Mouse (Mus musculus) splenic B cell, adult 2 months (primary cell): ENCODE data around the gene Peli1.
"Not testable (repeated sequence)": the region's sequence is repeated elsewhere in the genome, so short reads cannot be mapped to it uniquely, and the experiment has no call there.

Experiments
- DNase-seq: peaks from one replicate; pipeline ENCODE4 v3.0.0-alpha.2; 2011; ENCODE audit warnings: low read depth, low spot score
- H3K27me3 ChIP-seq: 2 replicates; pipeline ENCODE4 v1.6.1; 2012; ENCODE audit warnings: mild to moderate bottlenecking, low read length, moderate library complexity, mixed read lengths; ENCODE audit not compliant: control insufficient read depth, poor library complexity, insufficient read depth, severe bottlenecking
- H3K36me3 ChIP-seq: 2 replicates; pipeline ENCODE4 v1.6.1; 2012; ENCODE audit warnings: mild to moderate bottlenecking, low read length, moderate library complexity, mixed read lengths; ENCODE audit not compliant: control insufficient read depth, poor library complexity, insufficient read depth, severe bottlenecking

Peli1 gene

DNA sequence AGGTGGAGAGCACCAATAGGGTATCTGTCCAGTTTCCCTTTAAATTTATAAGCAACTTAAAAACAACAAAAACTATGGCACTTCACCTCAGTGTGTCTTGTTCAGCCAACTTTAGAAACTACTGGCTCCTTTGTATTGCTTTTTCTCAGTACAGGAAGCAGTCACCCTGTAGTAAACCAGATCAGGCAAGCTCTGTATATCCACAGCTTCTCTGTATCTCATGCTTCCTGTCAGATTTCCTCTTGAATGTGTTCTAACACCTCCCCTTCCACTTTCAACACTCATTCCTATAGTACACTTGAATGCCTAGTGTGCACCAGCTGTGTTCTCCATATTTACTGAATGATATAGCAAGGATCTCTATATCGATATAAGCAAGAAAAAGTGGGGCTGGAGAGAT, 60.6 kb downstream of the Peli1 start:
- no peaks in the 10 kb centered on the region for H3K27me3 ChIP-seq
- DNase-seq, result no peak

DNA sequence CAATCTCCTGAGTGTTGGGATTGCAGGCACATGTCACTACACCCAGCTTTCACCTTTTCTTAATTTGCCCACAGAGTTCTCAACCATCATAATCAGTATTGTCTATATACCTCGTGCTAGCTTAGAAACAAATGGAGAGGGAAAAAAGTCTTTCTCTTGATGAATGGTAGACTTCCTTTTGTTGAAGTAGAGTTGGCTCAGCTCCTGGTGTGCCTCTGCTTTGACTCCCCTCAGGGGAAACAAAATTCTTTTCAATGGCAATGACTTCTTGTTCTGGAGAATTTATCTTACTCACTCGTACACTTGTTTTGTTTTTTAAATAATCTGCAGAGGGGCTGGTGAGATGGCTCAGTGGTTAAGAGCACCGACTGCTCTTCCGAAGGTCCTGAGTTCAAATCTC, 62.0 kb downstream of the Peli1 start:
- Histone ChIP-seq H3K36me3 (peaks cover 7% of the 10 kb centered on the region), H3K27me3 (no peaks in the 10 kb centered on the region)
- DNase-seq, result no peak

More for the DNA sequence above, 60.6 kb downstream of the Peli1 start:
- peaks cover 12% of the 10 kb centered on the region for H3K36me3 ChIP-seq

DNA sequence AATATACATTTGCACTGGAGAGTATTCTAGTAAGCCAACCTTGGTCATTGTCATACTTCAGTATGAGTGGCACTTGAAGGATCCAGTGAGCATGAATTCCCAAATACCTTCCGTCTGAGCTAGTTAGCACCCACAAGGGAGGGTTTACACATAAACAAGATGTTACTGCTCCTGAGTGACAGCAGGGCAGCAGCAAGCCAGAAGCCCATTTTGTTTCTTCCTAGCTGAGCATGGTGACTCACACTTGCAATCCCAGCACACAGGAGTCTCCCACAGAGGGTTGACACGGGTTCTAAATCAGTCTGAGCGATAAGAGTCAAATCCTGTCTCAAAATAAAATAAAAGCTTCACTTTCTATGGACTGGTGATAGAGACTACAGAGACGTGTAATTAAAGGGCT, 66.5 kb downstream of the Peli1 start:
- H3K36me3 ChIP-seq, result no peaks in the 10 kb centered on the region

DNA sequence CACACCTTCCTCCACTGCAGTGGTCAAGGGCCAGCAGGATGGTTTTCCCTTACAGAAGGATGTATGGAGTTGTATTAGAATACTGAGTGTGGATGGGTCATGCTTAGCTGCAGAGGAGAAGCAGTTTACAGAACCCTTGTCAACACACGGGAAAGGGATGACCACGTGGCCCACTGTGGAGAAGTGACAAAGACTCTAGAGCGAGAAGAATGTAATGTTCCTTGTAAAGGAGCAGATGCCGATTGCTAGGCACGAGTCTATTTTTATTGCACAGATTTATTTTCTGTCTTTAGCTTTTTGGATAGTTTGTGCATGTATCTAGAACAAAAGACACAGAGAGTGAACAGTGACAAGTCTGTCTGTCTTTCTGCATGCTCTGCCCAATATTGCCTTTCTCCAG, 71.0 kb downstream of the Peli1 start:
- H3K27me3 ChIP-seq, result no peaks in the 10 kb centered on the region
- no peak for DNase-seq
- H3K36me3 ChIP-seq, result no peaks in the 10 kb centered on the region

More for the DNA sequence above, 66.5 kb downstream of the Peli1 start:
- no peaks in the 10 kb centered on the region for H3K27me3 ChIP-seq
- DNase-seq, result no peak

DNA sequence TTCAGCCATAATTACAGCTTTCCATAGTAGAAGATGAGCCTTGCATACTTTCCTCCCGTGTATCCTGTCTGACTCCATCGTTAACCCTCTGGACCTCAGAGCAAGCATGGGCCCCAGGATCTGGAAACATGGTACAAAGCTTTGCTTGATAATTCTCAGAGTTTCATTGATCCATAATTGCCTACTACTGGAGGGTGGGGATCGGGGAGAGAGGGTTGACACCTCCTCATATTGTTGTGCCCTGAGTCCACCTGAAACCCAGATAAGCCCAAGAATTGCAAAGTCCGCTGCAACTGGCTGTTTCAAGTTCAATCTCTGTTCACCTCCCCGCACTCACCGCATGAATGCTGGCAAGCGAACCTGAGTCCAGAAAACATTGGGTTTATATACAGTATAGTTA, 72.1 kb downstream of the Peli1 start:
- H3K36me3 ChIP-seq, result no peaks in the 10 kb centered on the region
- no peaks in the 10 kb centered on the region for H3K27me3 ChIP-seq
- no peak for DNase-seq

DNA sequence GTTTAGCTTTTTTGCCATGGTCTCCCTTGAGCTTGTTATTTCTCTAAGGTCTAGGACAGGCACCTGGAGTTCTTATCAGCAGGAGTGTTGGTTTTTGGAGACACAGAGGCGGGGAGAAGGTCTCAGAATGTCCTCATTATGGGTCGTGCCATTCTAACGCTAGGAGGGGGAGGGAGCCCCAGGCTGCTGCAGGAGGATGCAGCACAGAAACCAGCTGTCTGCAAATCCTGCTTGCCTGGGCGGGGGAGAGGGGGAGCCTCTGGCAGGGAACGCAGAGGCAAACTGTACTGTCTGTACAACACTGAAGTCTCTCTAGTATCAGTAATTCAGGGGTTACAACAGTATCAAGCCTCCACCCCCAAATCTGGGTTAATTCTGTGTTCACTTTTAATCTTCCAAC, 72.6 kb downstream of the Peli1 start:
- DNase-seq, result no peak
- H3K36me3 ChIP-seq, result no peaks in the 10 kb centered on the region
- H3K27me3 ChIP-seq, result no peaks in the 10 kb centered on the region

DNA sequence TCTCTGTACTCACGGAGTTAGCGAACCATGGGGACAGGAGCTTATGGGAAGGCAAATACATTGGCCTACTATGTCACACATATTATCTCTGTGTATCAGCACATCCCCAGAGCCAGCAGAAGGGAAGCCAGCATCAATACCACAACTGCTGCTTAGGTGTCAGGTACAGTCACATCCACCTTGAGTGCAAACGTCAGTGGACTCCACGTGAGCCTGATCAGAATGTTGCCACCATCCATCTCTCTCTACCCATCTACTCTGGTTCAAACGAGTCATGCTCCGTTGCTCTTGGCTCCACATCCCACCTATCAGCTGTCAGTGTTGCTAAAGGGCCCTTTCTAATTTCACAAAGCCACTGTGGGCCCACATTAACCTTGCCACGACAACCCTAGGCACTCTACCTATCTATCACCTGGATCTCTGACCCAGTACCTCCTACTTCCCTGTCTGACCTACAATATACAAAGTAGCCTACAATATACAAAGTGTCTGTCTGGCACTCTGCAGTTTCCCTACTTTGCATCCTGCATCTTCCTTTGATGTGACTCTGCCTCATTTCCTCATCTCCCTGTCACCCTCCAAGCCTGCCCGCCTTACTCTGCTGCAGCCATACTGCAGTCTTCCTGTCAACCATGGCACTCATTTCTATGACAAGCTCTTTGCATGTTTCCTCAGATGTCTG, 73.4 kb downstream of the Peli1 start:
- H3K36me3 ChIP-seq, result no peaks in the 10 kb centered on the region
- H3K27me3 ChIP-seq, result no peaks in the 10 kb centered on the region
- peak; percentile 31 for DNase-seq

DNA sequence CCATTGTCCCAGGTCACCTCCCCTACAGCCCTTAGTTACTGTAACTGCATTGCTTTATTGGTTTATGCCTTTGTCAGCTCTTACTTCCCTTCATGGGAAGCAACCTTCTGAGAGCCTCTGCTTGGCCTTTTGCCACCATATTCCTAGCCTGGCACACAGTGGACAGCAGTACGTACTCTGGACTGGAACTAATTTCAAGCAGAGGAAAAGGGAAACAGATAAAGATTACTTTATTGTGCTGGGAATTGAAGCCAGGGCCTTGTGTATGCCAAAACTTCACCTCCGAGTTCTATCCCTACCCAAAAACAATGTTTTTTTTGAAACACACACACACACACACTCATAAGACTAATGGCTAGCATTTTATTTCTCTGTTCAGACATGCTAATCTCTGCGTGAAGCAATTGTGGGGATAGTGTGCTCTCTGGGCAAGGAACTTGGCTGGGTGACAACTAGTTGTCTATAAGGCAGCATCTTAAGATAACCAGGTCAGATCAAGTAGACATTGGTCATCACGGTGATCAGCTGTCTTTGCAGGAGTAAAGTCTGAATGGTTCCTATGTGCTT, 74.0 kb downstream of the Peli1 start:
- Histone ChIP-seq H3K27me3 (no peaks in the 10 kb centered on the region), H3K36me3 (no peaks in the 10 kb centered on the region)
- DNase-seq, result no peak

DNA sequence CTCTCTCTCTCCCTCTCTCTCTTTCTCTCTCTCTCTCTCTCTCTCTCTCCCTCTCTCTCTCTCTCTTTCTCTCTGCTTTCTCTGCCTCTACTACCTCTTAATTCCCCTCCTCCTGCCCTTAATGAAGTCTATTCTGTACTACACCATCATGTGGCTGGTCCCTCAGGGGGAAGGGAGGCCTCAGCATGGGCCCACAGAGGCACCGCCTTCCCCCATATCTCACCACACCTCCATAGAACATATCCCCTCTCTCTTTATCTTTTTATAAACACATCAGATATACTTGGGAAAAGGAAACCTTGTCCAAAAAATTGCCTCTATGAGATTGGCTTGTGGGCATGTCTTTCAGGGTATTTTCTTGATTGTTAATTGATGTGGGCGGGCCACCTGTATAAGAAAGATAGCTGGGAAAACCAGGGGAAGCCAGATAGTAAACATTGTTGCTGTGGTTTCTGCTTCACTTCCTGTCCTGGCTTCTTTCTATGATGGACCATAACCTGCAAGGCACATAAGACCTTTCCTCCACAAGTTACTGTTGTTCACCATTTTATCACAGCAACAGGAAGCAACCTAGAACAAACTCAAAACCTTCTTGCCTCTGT, 75.5 kb downstream of the Peli1 start:
- no peak for DNase-seq

DNA sequence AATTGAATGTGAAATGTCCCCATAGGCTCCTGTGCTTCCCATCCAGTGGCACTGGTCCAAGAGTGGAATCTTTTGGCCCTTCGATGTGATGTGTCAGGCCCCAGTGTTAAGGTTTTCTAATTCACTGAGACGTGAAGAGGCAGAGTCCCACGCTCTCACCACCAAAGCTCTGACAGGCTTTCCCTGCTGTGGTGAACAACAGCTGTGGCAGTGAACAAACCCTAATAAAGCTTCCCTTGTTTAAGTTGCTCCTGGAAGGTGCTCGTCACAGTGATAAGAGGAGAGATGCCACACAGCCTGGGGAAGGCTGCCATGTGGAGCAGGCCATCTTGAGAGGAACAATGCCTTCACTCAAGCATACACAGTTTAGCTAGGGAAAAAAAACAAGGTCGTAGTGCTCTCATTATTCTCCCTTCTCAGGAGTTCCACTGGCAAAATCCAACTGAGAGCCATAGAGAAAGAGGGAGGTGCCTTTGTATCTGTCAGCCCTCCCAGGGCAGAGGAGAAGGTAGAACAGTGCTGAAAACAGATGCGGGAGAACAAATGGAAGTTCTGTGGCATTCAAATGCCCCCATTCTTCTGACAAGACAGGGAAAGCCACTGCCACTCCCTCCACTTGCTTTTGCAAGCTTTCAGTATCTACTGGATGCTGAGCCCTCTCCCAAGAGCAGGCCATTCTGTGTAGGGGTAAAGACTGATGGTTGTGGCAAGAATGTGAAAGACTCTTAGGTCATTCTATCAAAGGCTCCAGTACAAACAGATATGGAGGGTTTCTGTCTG, 77.9 kb downstream of the Peli1 start:
- DNase-seq, result no peak
- no peaks in the 10 kb centered on the region for H3K27me3 ChIP-seq
- no peaks in the 10 kb centered on the region for H3K36me3 ChIP-seq

More for the DNA sequence above, 75.5 kb downstream of the Peli1 start:
- Histone ChIP-seq H3K36me3 (no peaks in the 10 kb centered on the region), H3K27me3 (no peaks in the 10 kb centered on the region)

DNA sequence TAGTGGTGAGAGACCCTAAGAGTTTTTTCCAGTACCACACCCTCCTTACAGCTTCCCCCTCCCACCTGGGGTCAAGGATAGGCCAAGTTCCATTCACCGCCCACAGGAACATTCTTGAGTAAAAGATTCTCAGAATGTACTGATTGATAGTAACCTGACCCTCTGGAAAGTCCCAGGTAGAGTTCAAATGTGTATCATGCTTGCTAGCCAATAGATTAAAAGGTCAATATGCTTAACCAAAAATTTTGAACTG, 78.4 kb downstream of the Peli1 start:
- DNase-seq, H3K36me3 ChIP-seq, H3K27me3 ChIP-seq: not testable (repeated sequence)

DNA sequence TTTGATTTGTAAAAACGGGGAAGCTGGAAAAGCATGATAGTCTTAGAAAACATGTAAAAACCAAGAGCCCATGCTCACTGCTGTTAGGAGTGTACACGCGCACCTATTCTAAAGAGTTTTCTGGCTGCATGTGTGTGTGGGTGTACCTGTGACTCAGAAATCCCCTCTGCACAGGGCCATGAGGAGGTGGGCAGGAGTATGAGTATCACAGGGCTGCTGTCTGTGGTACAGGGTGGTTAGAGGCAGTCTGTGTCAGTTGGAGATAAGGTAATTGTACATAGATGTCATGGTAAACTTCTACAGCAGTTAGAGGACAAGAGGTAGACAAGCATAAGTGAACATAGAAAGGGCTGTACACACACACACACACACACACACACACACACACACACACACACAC, 81.2 kb downstream of the Peli1 start:
- DNase-seq, result no peak
- Histone ChIP-seq H3K27me3 (no peaks in the 10 kb centered on the region), H3K36me3 (no peaks in the 10 kb centered on the region)

DNA sequence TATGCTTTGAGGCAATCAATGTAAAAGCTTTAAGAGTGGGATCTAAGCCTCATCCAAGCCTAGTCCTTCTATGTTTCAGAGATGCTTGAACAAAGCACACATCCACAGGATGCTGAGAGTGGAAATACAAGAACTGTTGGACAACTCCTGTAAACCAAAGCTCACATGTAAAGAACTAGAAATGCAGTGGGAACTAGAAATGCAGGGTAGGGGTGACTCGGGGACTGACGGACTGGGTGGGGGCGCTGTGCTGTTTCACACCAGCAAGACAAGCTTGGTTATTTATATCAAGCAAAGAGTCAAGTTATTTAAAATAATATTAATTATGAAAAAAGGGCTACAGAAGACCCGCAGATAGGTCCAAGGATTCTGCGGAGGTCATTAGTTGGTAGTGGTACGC, 82.8 kb downstream of the Peli1 start:
- Histone ChIP-seq H3K36me3 (no peaks in the 10 kb centered on the region), H3K27me3 (no peaks in the 10 kb centered on the region)
- DNase-seq, result peak; percentile 17

DNA sequence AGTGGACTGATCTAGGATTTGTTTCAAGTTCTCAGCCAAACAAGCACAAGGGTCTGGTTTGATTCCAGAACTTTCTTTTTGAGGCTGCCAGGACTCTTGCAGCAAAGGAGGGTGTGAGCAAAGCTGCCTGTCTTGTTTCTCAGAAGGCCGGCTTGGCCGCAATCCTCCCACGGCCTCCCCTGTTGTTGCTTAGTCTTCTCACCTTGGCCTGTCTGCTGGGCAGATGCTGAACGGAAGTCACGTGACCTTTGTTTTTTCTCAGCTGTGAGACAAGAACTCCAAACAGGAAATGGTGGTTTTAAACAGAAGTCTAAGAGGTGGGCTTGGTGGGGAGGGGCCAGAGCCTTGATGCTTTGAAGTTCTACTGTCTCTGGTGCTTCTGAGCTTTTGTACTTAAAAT, 83.3 kb downstream of the Peli1 start:
- H3K36me3 ChIP-seq, result no peaks in the 10 kb centered on the region
- DNase-seq, result peak; percentile 90
- H3K27me3 ChIP-seq, result no peaks in the 10 kb centered on the region

DNA sequence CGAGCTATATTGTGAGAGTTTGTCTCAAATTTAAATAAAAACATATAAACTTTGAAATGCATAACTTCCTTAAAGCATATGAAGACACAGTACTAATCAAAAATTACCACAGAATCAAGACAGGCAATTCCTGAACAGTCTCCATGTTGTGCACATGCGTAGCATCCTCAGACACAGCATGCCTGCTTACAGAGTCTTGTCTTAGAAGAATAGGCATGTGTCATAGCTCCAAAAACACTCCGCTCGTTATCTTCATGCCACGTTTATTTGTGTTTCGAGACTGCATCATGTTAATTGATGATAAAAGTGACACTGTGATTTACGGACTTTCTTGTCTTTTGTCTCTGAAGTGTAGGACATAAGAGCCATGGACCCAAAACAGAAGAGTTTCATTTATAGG, 84.0 kb downstream of the Peli1 start:
- Histone ChIP-seq H3K27me3 (no peaks in the 10 kb centered on the region), H3K36me3 (no peaks in the 10 kb centered on the region)
- DNase-seq, result no peak
